Mouse (Mus musculus): ENCODE results near the gene Sorcs1.

The Sorcs1 gene

GRCm38 (mm10) chr19:50558771-50559170, 119.7 kb downstream of the Sorcs1 start:
- no peak for DNase-seq

GRCm38 (mm10) chr19:50534031-50534430, 144.4 kb downstream of the Sorcs1 start:
- no peak for DNase-seq

GRCm38 (mm10) chr19:50527835-50528234, 150.6 kb downstream of the Sorcs1 start:
- DNase-seq, result no peak

GRCm38 (mm10) chr19:50526094-50526493, 152.4 kb downstream of the Sorcs1 start:
- no peak for DNase-seq

- no peak for DNase-seq
Measured at GRCm38 (mm10) chr19:50521943-50522342, 156.5 kb downstream of the Sorcs1 start.

GRCm38 (mm10) chr19:50515059-50515673, 163.3 kb downstream of the Sorcs1 start:
- DNase-seq, result no peak

GRCm38 (mm10) chr19:50514309-50514830, 164.1 kb downstream of the Sorcs1 start:
- DNase-seq, result no peak

GRCm38 (mm10) chr19:50502816-50503215, 175.6 kb downstream of the Sorcs1 start:
- DNase-seq, result no peak

- no peak for DNase-seq
Measured at GRCm38 (mm10) chr19:50491121-50491520, 187.3 kb downstream of the Sorcs1 start.

- no peak for DNase-seq
Measured at GRCm38 (mm10) chr19:50490721-50491120, 187.7 kb downstream of the Sorcs1 start.

- no peak for DNase-seq
Measured at GRCm38 (mm10) chr19:50489786-50490185, 188.7 kb downstream of the Sorcs1 start.

- DNase-seq, result no peak
Measured at GRCm38 (mm10) chr19:50488421-50488820, 190.0 kb downstream of the Sorcs1 start.

- no peak for DNase-seq
Measured at GRCm38 (mm10) chr19:50487768-50488167, 190.7 kb downstream of the Sorcs1 start.

- no peak for DNase-seq
Measured at GRCm38 (mm10) chr19:50486345-50486744, 192.1 kb downstream of the Sorcs1 start.

- no peak for DNase-seq
Measured at GRCm38 (mm10) chr19:50476774-50477173, 201.7 kb downstream of the Sorcs1 start.

GRCm38 (mm10) chr19:50468592-50468991, 209.9 kb downstream of the Sorcs1 start:
- no peak for DNase-seq

- no peak for DNase-seq
Measured at GRCm38 (mm10) chr19:50464811-50465210, 213.6 kb downstream of the Sorcs1 start.

GRCm38 (mm10) chr19:50458581-50458980, 219.9 kb downstream of the Sorcs1 start:
- DNase-seq, result no peak

GRCm38 (mm10) chr19:50457275-50457892, 221.1 kb downstream of the Sorcs1 start:
- DNase-seq, result no peak

- no peak for DNase-seq
Measured at GRCm38 (mm10) chr19:50441099-50441498, 237.3 kb downstream of the Sorcs1 start.

GRCm38 (mm10) chr19:50440246-50440910, 238.1 kb downstream of the Sorcs1 start:
- no peak for DNase-seq

- no peak for DNase-seq
Measured at GRCm38 (mm10) chr19:50439464-50439881, 239.0 kb downstream of the Sorcs1 start.

GRCm38 (mm10) chr19:50422928-50423327, 255.5 kb downstream of the Sorcs1 start:
- no peak for DNase-seq
